Mouse (Mus musculus) G1E-ER4 (cell line): ENCODE results near the gene Spint1. TPM values are rescaled to one million over a fixed set of nuclear protein-coding genes. Genes with fewer than 3 reads are reported as not detected.

Source experiments
- GATA1 ChIP-seq: IDR thresholded peaks from one replicate; pipeline ENCODE4 v1.8.0; 2012; ENCODE audit warnings: low read length, inconsistent platforms
- polyA plus RNA-seq: library from polyadenylated mRNA; stranded (reverse); fragments of >175 nt; gene quantifications from 2 replicates; pipeline ENCODE4 v1.2.3, GENCODE M21; 2012

Gene Spint1
- polyA plus RNA-seq, 1 experiment, result not detected

DNA sequence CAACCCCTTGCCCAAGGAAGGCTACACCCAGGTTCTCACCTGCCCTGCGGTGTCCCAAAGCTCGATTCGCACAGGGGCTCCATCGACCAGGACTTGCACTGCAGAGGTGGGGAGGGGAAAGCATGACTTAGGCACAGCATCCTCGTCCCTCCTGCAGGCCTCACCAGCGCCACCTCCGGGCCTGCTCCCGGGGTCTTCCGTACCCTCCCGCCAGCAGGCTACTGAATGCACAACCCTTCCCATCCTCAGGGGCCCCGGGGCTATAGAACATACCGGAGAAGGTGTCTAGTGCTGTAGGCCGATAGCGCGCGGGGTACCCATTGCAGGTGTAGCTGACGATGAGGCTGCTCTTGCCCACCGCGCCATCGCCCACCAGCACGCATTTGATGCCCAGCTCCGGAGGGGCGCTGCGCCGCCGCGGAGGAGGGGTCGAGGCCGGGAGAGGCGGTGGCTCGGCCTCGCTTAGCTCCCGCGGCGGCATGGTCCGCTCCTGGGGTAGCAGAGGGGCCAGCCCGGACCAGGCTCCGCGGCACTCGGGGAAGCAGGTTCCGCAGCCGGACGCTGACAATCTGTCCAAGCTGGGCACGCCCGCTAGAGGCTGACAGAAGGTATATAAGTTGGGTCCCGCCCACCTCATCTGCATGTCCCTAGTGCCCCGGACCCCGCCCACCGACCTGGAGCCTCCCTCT, 33.6 kb downstream of the Spint1 start, which contains the start of gene Rhov:
TSS of gene Rhov (minus strand) at position 630 of the 689 bp plus-strand sequence.
- no peak for TF ChIP-seq GATA1

- TF ChIP-seq GATA1, result no peak
Measured at GRCm38 (mm10) chr2:119274126-119274525, 37.0 kb downstream of the Spint1 start.

- no peak for TF ChIP-seq GATA1
Measured at GRCm38 (mm10) chr2:119276926-119277325, 39.8 kb downstream of the Spint1 start.

DNA sequence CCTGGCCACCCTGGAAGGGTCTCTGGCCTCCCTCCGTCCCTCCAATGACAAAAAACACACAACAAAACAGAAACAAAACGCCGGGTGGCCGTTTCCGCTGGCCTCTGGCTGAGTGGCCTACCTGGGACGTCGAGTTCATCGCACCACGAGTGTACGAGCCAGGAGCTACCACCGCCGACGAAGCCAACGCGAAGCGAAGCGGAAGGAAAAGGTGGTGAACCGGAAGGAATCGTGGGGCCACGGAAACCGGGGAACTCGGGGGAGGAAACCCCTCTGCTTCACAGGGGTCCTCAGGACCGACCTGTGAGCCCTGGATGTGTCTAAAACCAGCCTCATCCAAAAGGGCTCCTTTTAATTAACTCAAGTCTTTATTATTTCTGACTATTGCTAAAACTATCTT, 40.6 kb downstream of the Spint1 start:
- TF ChIP-seq GATA1, result no peak

DNA sequence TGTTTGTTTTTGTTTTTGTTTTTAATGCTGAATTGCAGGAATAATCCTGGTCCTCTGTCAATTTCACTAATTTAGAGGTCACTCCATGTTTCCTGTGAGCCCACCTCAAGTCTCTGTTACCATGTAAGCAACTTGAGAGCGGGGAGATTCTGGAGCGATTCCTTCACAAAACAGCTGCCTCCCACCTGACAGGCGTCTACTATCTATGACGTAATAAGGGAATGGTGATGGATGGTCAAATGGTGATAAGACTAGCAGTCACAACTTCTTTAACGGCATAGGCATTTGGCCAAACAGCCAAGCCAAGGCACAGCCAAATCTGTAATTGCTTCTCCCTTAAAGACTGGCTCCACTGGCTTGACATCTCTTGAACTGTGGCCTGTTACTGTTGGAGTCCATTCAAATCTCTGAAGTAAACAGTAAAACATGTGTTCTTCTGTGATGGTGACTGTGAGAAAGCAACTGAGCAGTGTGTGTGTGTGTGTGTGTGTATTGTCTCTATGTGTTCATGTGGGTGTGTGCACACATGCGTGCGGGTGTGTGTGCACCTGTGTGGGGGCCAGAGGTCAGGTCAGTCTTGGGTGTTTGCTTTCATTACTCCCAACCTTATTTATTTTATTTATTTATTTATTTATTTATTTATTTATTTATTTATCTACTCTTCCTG, 44.9 kb downstream of the Spint1 start:
- no peak for TF ChIP-seq GATA1

GRCm38 (mm10) chr2:119287372-119287771, 50.2 kb downstream of the Spint1 start:
- TF ChIP-seq GATA1, result no peak

GRCm38 (mm10) chr2:119288270-119288882, 51.2 kb downstream of the Spint1 start, which contains the start of gene Vps18:
Gene Vps18, plus strand, starts transcription at chr2:119288740.
- TF ChIP-seq GATA1, result no peak

GRCm38 (mm10) chr2:119289014-119289416, 51.9 kb downstream of the Spint1 start:
- no peak for TF ChIP-seq GATA1

- no peak for TF ChIP-seq GATA1
Measured at GRCm38 (mm10) chr2:119292281-119292680, 55.1 kb downstream of the Spint1 start.

- no peak for TF ChIP-seq GATA1
Measured at GRCm38 (mm10) chr2:119292852-119293251, 55.7 kb downstream of the Spint1 start.

- TF ChIP-seq GATA1, result no peak
Measured at GRCm38 (mm10) chr2:119293311-119293710, 56.1 kb downstream of the Spint1 start.

DNA sequence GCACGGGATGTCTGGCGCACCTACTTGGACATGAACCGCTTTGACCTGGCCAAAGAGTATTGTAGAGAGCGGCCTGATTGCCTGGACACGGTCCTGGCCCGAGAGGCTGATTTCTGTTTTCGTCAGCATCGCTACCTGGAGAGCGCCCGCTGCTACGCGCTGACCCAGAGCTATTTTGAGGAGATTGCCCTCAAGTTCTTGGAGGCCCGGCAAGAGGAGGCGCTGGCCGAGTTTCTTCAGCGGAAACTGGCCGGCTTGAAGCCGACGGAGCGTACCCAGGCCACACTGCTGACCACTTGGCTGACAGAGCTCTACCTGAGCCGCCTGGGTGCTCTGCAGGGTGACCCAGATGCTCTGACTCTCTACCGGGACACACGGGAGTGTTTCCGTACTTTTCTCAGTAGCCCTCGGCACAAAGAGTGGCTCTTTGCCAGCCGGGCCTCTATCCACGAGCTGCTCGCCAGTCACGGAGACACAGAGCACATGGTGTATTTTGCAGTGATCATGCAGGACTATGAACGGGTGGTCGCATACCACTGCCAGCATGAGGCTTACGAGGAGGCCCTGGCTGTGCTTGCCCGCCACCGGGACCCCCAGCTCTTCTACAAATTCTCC, 56.7 kb downstream of the Spint1 start:
- TF ChIP-seq GATA1, result no peak

- no peak for TF ChIP-seq GATA1
Measured at GRCm38 (mm10) chr2:119294411-119294810, 57.2 kb downstream of the Spint1 start.

DNA sequence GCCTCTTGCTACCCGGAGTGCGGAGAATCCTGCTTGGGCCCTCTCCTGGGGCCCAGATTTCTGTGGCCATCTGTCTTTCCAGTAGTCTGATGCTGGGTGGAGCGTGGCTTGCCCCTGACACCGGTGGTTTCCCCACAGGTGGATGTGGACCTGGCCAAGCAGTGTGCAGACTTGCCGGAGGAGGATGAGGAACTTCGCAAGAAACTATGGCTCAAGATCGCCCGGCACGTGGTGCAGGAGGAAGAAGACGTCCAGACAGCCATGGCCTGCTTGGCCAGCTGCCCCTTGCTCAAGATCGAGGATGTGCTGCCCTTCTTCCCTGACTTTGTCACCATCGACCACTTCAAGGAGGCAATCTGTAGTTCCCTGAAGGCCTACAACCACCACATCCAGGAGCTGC, 59.6 kb downstream of the Spint1 start:
- TF ChIP-seq GATA1, result no peak

- no peak for TF ChIP-seq GATA1
Measured at GRCm38 (mm10) chr2:119297506-119297905, 60.3 kb downstream of the Spint1 start.

DNA sequence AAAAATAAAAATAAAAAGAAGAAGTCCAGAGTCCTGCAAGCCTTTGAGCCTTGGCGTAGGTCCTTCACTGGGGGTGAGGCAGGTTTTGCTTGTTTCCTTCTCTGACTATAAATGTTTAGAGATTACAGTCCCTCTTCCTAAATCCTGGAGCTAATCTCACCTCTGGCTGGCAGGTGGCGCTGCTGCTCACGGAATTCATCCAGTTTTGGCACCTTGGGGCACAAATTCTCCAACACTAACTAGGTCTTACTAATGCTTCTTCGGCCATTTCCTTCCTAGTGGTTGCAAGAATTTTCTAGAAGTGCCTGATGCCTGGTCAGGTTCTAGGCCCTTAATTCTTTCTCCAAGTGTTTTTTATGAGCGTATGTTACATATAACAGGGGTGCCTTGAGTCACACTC, 61.2 kb downstream of the Spint1 start:
- no peak for TF ChIP-seq GATA1
